Mouse (Mus musculus) erythroblast, adult 5-6 weeks (primary cell): ENCODE data around the gene Gm28308. TPM values are rescaled to one million over a fixed set of nuclear protein-coding genes. Genes with fewer than 3 reads are reported as not detected.

ENCODE experiments used
- ATAC-seq: replicated peaks from 2 replicates; pipeline ENCODE4 v1.8.0; 2016; ENCODE audit warnings: moderate number of reproducible peaks, mild to moderate bottlenecking, moderate TSS enrichment, inconsistent platforms; ENCODE audit not compliant: poor library complexity, low FRiP score, severe bottlenecking
- total RNA-seq, 2 experiments: library from RNA; stranded (forward) in 1 of 2; stranded (reverse) in 1 of 2; fragments of 150-400 nt in 1 of 2; fragments of 200-764, 138-1000 nt in 1 of 2; gene quantifications; 2 replicates each; pipeline versions ENCODE4 v1.2.3 to v1.2.4; 2015 to 2017; ENCODE audit warnings: low replicate concordance in 2 of 2

Gene Gm28308
- total RNA-seq, 2 experiments from 2014 or later: not detected

DNA sequence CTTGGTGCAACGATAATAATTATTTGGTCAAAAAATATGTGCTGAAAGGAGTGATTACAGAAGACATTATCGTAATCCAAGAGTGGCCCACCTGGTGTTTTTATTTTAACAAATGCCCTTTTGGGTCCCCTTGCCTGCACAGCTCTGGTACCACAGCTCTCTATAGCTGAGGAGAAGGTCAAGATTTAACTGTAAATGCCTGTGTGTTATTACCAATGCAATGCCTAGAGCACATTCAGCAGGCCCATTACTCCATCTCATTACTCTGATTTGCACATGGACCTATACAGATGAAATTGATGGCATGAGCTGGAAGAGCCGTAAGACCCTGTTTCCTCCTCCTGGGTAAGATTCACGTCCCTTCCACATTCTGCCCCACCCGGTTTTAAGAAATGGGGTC is 74.0 kb downstream of the Gm28308 start:
- no peak for ATAC-seq

DNA sequence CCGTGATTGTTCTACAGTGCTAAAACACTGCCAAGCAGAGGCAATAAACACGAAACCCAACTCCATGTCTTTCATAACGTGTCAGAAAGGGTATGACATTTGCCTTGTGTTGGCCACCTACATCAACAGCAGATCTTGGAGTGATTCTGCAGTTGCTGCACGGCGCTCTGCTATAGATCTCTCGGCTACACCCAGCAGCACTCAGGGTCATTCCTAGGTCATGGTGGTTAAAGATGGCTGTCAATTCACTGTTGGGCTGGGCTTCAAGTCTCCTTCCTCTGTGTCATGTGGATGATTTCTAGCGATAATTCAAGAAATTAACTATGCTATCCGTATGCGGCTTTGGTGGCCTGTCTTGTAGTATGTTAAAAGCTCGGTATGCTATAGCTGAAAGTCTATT is 74.6 kb downstream of the Gm28308 start:
- ATAC-seq: no peak

DNA sequence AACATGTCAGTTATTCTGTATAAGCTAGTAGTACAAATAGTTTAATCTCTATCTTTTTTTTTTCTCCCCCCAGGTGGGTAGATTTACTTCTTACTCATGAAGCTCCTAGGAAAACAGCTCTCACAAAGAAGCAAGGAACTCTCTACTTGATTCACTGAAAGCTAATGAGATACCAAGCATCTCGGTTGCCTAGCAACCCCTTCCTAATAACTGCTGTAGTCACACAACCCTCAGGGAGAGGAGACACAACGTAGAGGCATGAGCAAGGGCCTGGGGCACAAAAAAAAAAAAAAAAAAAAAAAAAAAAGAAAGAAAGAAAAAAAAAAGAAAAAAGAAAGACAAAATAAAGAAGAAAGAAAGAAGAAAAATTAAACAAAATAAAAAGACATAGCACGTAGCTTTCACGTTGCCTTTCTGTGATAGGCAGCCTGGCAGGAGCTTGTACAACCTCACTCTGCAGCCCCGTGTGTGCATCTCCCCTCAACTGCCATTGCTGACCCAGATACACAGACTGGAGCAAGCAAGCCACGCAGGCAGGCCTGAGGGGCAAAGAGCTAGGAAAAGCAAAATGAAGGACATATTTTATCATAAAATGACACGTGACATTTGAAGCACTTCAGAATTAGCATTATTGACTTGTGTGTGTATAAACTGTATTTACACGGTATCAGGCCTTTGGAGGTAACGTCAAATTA is 75.2 kb downstream of the Gm28308 start:
- no peak for ATAC-seq

DNA sequence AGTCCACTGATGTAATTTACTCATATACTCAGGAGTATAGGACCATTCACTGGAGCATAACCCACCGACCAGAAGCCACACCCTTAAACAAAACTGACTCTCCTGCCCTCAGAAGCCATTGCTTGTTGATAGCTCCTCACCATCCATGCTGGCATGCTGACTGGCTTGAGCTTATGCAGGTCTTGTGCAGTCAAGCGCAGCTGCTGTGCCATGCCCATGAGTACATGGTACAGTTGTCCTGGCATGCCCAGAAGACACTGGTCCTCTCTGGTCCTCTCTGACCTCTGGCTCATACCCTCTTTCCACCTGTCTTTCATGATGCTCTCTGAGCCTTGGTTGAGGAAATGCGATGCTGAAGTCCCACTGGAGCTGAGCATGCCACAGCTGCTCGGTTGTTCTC is 89.5 kb downstream of the Gm28308 start:
- no peak for ATAC-seq

DNA sequence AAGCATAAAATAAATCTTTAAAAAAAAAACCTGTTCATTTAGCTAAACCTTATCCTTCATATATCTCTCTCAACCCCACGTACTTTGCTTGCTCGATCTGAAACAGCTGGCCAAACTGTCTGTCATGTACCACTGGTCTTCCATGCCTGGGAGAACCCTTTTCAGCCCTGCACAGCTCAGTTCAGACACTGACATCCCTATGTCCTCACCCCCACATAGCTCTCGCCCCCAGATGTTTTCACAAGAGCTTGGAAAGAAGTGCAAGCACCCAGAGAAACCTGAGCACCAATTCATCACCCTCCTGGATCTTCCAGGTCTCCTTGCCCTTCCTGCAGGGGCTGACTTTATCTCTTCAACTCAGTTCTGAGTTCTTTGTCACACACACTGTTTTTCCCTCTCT is 92.0 kb downstream of the Gm28308 start:
- ATAC-seq: no peak

DNA sequence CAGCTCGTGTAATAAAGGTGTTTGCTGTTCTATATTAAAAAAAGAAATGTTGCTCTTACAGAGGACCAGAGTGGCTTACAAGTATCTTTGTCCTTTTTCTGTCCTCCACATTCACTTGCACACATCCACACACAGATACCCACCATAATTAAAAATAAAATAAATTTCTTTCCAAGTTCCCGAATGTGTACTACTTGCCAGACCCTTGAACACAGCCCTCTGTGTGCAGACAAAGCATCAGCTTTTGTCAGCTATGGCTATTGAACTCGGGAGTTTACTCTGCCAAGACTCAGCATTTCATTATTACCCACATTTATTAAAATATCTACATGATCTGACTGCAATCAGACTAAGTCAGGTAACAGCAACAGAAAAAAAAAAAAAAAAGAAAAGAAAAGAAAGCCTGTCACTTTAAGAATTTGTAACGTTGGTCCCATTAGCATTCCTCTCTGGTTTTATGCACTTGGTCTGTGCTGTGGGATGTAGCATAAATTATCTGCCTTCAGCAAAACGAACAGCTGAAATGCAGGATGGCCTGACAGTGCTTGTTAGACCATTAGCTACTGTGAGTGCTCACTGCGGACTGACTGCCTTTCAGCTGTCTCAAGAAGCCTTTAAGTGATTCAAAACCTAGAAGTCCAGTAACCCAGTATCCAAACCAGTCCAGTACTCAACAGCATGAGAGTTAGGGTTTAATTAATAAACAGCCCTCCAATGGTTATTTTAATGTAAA is 94.1 kb downstream of the Gm28308 start:
- ATAC-seq: no peak

GRCm38 (mm10) chr6:52115899-52116298 is 97.2 kb downstream of the Gm28308 start:
- no peak for ATAC-seq

Other genes starting within 250 kb of the Gm28308 start
- gene Skap2, start 200.8 kb downstream of the Gm28308 start, total RNA-seq (2015; ENCODE audit: low replicate concordance): 34.8 and 68.1 TPM in 2 replicates
- 37.2 and 38.3 TPM in 2 replicates for gene Skap2, start 200.8 kb downstream of the Gm28308 start, total RNA-seq (2017; ENCODE audit: low replicate concordance)
- gene Hoxa1, start 55.0 kb downstream of the Gm28308 start, total RNA-seq (2015; ENCODE audit: low replicate concordance): not detected in 2 replicates
- not detected in 2 replicates for gene Hoxa1, start 55.0 kb downstream of the Gm28308 start, total RNA-seq (2017; ENCODE audit: low replicate concordance)
- gene Hoxa2, start 48.5 kb downstream of the Gm28308 start, total RNA-seq (2015; ENCODE audit: low replicate concordance): not detected in 2 replicates
- gene Hoxa2, start 48.5 kb downstream of the Gm28308 start, total RNA-seq (2017; ENCODE audit: low replicate concordance): not detected in 2 replicates
- not detected in 2 replicates for gene 5730596B20Rik, start 35.8 kb downstream of the Gm28308 start, total RNA-seq (2015; ENCODE audit: low replicate concordance)
- not detected in 2 replicates for gene 5730596B20Rik, start 35.8 kb downstream of the Gm28308 start, total RNA-seq (2017; ENCODE audit: low replicate concordance)
- gene Hoxa4, start 21.6 kb downstream of the Gm28308 start, total RNA-seq (2015; ENCODE audit: low replicate concordance): not detected in 2 replicates
- 0.34 TPM in 1 of 2 replicates, not detected in the other for gene Hoxa4, start 21.6 kb downstream of the Gm28308 start, total RNA-seq (2017; ENCODE audit: low replicate concordance)
- not detected in 2 replicates for gene Hoxa5, start 8.8 kb downstream of the Gm28308 start, total RNA-seq (2015; ENCODE audit: low replicate concordance)
- 0.17 and 0.56 TPM in 2 replicates for gene Hoxa5, start 8.8 kb downstream of the Gm28308 start, total RNA-seq (2017; ENCODE audit: low replicate concordance)
- not detected in 2 replicates for gene Hoxa6, start 4.6 kb downstream of the Gm28308 start, total RNA-seq (2015; ENCODE audit: low replicate concordance)
- not detected in 2 replicates for gene Hoxa6, start 4.6 kb downstream of the Gm28308 start, total RNA-seq (2017; ENCODE audit: low replicate concordance)
- gene Hoxa3, start within 50 bp of the Gm28308 start, total RNA-seq (2015; ENCODE audit: low replicate concordance): not detected in 2 replicates
- gene Hoxa3, start within 50 bp of the Gm28308 start, total RNA-seq (2017; ENCODE audit: low replicate concordance): not detected in 2 replicates
- gene Hoxa7, start 8.5 kb upstream of the Gm28308 start, total RNA-seq (2015; ENCODE audit: low replicate concordance): 0.77 and 2.5 TPM in 2 replicates
- 1.3 and 2.1 TPM in 2 replicates for gene Hoxa7, start 8.5 kb upstream of the Gm28308 start, total RNA-seq (2017; ENCODE audit: low replicate concordance)
- gene Hoxa9, start 17.8 kb upstream of the Gm28308 start, total RNA-seq (2015; ENCODE audit: low replicate concordance): 3.3 TPM in 1 of 2 replicates, not detected in the other
- gene Hoxa9, start 17.8 kb upstream of the Gm28308 start, total RNA-seq (2017; ENCODE audit: low replicate concordance): 2.5 and 4.0 TPM in 2 replicates
- not detected in 2 replicates for gene Hoxa10, start 27.5 kb upstream of the Gm28308 start, total RNA-seq (2015; ENCODE audit: low replicate concordance)
- gene Hoxa10, start 27.5 kb upstream of the Gm28308 start, total RNA-seq (2017; ENCODE audit: low replicate concordance): not detected in 2 replicates
- not detected in 2 replicates for gene Hoxa11, start 32.5 kb upstream of the Gm28308 start, total RNA-seq (2015; ENCODE audit: low replicate concordance)
- gene Hoxa11, start 32.5 kb upstream of the Gm28308 start, total RNA-seq (2017; ENCODE audit: low replicate concordance): not detected in 2 replicates
- gene Hoxa13, start 47.5 kb upstream of the Gm28308 start, total RNA-seq (2015; ENCODE audit: low replicate concordance): not detected in 2 replicates
- gene Hoxa13, start 47.5 kb upstream of the Gm28308 start, total RNA-seq (2017; ENCODE audit: low replicate concordance): not detected in 2 replicates
- gene Evx1, start 100.2 kb upstream of the Gm28308 start, total RNA-seq (2015; ENCODE audit: low replicate concordance): not detected in 2 replicates
- gene Evx1, start 100.2 kb upstream of the Gm28308 start, total RNA-seq (2017; ENCODE audit: low replicate concordance): not detected in 2 replicates